Mouse (Mus musculus) c-Kit-positive CD71-negative TER-119-negative erythroid progenitor cells, embryonic 14.5 days (primary cell): ENCODE measurements at regions not wholly inside any gene's neighbourhood (a gene's known extent, or its start where the extent isn't known, plus 50 kb on each side); places are given as distances from the start of the nearest gene placed in this dataset.
A peak's percentile ranks its signal among the peaks of the same experiment; 100 is the strongest.
"Not testable (repeated sequence)": the region's sequence is repeated elsewhere in the genome, so short reads cannot be mapped to it uniquely, and the experiment has no call there.

Experiments used
- DNase-seq: peaks from one replicate; pipeline ENCODE4 v3.0.0-alpha.2; 2013; ENCODE audit warnings: low read depth

- peak; percentile 2 for DNase-seq
Measured at GRCm38 (mm10) chr7:62179387-62179786, 167.0 kb upstream of the Ndn start.

DNA sequence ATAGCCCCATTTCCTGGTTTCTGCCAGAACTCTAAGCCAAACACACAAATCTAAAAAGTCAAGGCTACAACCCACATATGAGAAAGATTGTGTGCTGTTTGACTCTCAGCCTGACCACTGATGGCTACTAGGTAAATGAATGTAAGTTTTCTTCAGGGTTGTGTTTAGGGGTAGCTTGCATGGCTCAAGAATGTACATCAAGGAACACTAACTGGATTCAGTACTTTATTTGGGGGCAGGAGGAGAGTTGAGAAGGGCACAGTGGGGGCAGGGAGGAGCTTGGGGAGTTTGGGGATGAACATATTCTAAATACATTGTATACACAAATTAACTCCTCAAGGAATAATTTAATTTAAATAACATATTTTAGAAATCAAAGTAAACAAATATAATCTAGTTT is 137.8 kb upstream of the Ndn start:
- no peak for DNase-seq

GRCm38 (mm10) chr7:62209117-62209700 is 137.2 kb upstream of the Ndn start:
- no peak for DNase-seq

- no peak for DNase-seq
Measured at GRCm38 (mm10) chr7:62225184-62225583, 121.2 kb upstream of the Ndn start.

DNA sequence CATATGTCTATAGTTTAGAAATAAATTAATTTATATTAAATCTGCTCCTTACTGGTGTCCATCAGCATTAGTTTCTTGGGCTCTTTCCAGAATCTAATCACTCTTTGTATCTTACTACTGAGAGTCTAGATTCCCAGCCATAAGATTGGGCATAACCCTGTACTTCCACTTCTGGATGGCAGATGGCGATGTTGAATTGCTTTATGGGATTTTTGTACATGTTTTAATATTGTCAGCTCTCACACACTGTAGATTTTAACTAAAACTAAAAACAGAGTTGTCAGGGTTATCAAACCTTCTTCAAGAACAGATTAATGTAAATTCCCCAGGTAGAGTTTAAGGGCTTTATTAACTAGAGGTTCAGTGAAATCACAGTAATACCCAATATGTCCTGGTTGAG is 118.6 kb upstream of the Ndn start:
- no peak for DNase-seq

DNA sequence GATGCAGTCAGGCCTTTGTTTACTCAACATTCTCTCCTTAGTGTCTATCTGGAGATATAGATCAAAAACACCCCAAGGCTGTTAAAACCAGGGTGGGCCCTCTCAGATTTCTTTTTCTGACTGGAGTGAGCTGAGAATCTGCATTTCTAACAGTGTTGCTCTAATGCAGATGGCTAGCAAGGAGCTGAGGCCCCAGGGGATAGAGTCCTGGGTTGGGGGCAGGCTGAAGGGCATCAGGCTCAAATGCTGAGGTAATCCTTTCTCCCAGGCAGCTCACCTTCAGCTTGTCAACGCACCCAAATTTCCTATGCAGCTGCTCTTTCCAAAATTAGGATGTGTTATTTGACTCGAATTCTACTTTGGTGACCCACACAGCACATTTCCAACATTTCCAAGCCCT is 115.7 kb upstream of the Ndn start:
- DNase-seq, result no peak

DNA sequence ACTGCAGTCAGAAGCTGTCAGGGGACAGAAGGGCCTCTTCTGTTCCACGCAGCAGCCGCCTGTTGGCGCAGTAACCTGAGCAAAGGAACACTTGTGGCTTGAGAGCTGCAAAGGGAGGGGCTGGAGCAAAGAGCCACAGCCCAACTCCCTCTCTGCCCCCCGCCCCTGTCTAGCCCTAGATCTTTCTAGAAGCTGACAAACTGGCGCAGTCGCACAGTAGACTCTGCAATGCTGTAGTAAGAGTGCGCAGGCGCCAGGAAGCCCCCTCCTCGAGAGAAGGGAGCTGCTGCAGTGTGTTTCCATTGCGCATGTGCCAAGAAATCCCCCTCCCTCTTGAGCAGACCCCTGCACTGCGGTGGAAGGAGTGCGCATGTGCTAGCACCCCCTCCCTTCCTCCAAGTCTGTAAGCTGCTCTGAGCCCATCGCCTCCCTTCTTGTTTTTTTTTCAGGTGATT is 115.2 kb upstream of the Ndn start:
- DNase-seq, result no peak

GRCm38 (mm10) chr7:62232076-62232475 is 114.3 kb upstream of the Ndn start:
- DNase-seq, result no peak

GRCm38 (mm10) chr7:62234037-62234436 is 112.3 kb upstream of the Ndn start:
- DNase-seq, result no peak

GRCm38 (mm10) chr7:62235766-62236165 is 110.6 kb upstream of the Ndn start:
- no peak for DNase-seq

- no peak for DNase-seq
Measured at GRCm38 (mm10) chr7:62261688-62262114, 84.7 kb upstream of the Ndn start.

- DNase-seq, result not testable (repeated sequence)
Measured at GRCm38 (mm10) chr7:62262174-62262573, 84.2 kb upstream of the Ndn start.

- DNase-seq, result no peak
Measured at GRCm38 (mm10) chr7:62269156-62269855, 77.1 kb upstream of the Ndn start.

GRCm38 (mm10) chr7:62276219-62276618 is 70.2 kb upstream of the Ndn start:
- no peak for DNase-seq

GRCm38 (mm10) chr7:62278492-62278891 is 67.9 kb upstream of the Ndn start:
- DNase-seq, result no peak

DNA sequence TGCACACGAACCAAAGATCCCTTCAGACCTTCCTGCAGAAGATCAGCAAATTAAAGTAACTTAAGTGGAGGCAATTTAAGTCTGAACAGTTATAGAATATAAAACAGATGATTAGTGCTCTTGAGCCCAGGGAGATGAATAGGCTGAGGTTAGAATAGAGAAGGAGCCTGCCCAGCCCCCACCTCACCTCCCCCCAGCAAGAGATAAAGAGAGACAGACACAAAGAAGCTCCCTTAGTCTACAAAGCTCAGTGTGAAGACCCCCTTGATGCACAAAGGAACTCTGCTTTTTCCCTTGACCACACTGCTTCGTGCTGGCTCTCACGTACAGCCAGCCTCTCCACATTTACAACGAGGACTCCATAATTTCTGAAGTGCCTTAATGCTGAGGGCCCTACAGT is 67.3 kb upstream of the Ndn start:
- no peak for DNase-seq
